Mouse (Mus musculus): ENCODE measurements around the gene Slc20a1.

Gene Slc20a1

DNA sequence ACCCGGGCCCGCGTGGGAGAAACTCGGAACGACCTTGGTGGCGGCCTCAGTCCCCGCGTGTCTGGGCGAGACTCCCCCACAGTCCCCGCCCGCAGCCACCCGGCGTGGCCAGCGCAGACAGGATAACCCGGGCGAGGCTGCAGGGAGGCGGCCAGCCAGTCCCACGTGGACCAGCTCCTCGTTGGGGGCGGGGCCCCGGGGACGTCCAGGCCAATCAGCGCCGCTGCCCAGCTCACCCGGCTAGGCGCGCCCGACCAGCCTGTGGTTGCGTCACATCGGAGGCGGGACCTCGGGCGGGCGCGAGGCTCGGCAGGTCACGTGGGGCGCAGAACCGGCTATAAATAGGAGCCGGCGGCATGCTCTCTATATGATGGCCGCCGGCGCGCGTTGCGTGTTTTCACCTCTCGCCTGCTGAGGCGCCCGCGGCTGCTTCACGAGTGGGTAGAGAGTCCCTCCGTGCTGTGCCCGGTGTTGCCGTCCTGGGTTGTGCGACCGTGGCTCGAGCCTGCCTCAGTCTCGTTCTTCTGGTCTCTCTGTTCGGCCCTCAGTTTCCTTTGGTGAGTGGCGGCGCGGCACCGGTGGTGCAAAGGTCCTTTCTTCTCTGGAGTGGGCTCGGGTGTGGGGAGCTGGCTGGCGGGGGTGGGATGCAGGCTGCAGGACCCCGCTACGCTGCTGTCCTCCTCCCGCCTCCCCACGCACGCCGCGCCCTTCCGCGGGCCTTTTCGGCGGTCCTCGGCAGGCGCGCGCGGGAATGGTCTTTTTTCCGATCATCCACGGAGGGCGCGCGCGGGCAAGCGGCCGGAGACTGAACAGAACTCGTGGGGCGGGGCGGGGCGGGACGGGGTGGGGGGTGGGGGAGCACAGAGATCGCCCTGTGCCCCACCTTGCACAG lies at the start of gene Slc20a1:
TSS of gene Slc20a1 (plus strand) at position 329 of the 892 bp plus-strand sequence.
- in situ Hi-C loops (cut with MboI) = no loop called here

DNA sequence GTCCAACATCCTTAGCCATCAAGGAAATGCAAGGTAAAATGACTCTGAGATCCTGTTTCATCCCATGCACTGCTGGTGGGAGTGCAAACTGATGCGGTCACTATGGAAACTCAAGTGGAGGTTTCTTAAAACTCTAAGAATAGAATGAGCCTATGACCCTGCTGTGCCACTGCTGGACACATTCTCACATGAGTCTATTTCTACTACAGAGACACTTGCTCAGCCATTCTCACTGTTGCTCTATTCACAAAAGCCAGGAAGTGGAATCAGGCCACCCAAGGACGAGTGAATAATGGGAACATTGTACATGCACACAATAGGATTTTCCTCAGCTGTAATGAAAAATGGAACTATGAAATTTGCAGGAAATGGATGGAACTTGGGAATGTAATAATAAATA lies 49.7 kb upstream of the Slc20a1 start:
- in situ Hi-C loops (cut with MboI) = no loop called here

DNA sequence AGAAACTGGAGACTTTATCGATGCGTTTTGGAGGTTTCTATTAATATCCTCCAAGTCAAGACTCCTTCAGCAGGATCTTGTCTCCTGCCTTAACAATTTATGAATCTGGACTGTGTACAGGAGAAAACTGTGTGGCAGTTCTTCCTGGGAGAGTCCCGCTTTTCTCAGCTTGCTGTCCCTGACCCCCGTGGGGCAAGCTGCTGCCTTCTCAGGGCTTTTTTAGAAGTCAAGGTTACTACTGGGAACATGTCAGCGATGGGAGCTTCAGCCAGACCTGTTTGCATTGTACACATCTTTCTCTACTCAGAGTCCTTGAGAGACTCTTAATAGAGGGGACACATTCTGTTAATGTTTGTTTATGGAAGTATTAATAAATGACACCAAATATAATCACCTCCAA lies 48.2 kb upstream of the Slc20a1 start:
- in situ Hi-C loops (cut with MboI) = no loop called here

DNA sequence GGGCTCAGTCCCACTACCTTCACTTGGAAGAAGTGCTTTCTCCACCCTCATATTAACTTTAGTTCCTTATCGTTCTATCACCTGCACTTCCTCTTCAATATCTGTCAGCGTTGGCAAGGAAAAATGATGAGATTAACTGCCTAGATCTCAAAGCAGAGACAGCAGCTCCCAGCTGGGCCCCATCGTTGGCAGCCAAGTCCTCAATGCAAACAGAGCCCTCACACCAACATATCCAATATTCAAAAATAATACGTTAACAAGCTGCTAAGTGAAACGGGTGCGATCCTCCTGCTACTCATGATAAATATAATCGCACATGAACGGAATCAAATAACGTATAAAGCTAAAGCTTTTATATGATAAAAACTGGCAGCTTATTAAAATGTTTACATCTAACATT lies 47.5 kb upstream of the Slc20a1 start:
- in situ Hi-C loops (cut with MboI) = no loop called here

DNA sequence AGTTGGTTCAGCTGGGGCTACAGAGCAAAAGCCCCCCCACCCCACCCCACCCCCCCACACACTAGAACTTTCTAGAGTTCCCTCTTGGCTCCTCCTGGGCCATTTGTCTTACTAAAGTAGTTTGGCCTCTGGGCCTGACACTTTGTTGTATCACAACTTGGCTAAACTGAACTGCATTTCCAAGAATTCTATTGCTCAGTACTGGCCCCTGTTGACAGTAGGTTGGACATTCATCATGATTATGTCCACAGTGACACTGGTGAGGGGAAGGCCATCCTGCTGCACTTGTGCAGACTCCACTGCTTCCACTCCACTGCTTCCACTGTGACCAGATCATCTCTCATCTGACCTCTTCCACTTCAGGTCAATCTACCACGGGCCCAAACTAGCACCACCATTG lies 45.8 kb upstream of the Slc20a1 start:
- in situ Hi-C loops (cut with MboI) = no loop called here

GRCm38 (mm10) chr2:129164815-129165214 lies 33.7 kb upstream of the Slc20a1 start:
- in situ Hi-C loops (cut with MboI) = no loop called here

DNA sequence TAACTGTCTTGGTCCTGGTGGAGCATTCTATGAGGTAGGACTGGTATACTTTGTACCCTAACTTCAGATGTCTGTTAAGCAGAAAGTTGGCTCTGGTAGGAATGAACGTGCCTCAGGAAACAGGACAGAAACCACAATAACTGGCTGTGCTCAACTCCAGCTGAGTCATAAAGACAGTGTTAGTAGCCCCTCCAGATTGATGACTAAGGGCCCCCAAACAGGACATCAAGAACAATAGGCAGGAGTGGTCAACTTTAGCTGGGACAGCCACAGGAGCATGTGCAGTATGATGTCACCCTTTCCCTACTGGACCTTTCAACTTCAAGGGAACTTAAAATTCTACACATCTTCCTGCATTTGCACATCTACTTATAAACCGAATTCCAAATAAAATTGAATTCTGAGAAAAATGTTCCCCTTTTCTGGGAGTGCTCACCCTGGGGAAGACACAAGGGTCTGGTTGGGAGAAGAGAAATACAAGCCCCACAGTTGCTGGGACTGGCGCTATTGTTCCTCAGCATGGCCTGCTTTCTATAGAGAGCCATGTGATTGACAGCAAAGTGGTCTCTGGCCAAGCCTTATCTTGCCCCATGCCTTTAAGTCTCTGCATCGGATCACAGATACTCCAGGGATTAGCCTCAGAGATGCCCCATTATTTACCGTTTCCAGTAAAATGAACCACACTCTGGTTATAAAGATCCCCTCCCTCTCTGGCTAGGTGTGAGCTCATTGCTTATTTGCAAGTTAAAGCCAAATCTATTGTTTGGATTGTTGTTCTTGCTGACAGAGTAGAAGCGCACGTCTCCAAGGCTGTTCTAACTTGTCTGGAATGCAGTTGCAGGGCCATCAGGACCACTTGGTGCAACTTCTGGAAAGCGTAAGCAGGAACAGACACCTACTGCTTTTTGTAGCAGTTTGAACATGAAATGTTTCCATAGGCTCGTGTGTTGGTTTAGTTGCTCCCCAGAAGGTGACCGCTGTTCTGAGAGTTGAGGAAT lies 31.8 kb upstream of the Slc20a1 start:
- in situ Hi-C loops (cut with MboI) = no loop called here

DNA sequence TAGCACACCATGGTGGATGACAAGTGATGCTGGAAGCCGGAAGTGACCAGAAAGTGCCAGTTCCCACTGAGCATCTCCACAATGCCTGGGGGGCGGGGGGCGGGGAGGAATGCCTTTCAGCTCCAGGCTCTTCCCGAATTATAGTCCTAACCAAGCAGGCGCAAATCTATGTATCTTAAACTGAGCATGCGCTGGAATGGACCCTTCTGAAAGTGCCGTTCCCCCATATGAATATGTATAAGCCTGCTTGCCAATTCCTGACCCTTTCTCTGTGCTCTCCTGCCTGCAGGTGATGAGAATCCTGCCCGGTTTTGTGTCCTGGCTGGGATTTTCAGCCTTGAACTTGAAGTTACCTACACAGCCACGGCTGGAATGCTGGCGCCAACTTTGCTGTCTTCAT lies 25.2 kb upstream of the Slc20a1 start:
- in situ Hi-C loops (cut with MboI) = loop anchor here (10.0 kb wide), 1 partner anchor 81 kb away; no protein-coding TSS in a partner anchor

- in situ Hi-C loops (cut with MboI) = loop anchor here (10.0 kb wide), 1 partner anchor 80 kb away; no protein-coding TSS in a partner anchor
These were observed 24.1 kb upstream of the Slc20a1 start for GRCm38 (mm10) chr2:129174474-129174873.

DNA sequence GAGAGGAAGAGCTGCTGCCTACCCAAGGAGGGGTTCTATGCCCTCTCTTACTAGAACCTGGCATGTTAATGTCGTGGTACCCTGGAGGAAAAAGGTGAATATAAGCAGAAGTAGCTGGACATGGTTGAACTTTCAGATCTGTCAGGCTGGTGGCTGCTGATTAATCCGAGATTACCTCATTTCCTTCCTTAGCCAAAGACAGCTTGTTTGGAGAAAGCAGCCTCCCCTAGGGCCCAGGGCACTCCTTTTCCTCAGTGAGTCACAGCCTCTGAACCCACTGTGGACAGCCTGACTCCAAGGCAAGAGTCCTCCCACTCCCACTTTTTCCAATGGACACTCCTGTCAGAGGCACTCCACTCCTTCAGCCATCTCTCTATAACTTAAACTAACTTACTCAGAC lies 22.9 kb upstream of the Slc20a1 start:
- in situ Hi-C loops (cut with MboI) = loop anchor here (10.0 kb wide), 1 partner anchor 79 kb away; no protein-coding TSS in a partner anchor

DNA sequence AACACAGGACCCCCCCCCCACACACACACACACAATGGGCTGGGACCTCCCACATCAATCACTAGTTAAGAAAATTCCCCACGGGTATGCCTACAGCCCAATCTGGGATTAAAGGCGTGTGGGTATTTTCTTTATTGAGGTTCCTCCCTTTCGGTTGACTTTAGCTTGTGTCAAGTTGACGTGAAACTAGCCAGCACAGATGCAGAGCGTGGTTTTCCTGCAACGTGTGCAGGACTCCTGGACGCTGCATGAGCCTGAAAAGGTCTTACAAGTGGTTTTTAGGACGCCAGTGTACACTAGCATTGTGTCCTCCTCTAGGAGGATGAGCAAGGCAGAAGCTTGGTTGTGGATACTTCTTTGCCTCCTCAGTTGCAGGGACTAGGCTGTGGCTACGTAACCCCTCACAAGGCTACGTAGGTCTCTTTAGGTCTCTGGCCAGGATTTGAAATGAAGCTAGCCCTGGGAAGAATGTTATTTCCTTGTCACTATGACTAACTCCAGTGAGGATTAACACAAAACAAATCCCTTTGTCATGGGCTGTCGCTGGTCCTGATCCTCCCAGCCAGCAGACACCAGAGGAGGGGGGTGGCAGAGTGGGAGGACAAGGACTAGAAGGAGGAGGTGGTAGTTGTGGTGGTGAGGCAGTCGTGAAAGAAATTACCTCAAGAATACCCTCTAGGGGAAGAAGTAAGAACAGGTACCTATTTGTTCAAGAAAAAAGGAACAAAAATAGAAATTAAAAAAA lies 21.7 kb upstream of the Slc20a1 start:
- in situ Hi-C loops (cut with MboI) = loop anchor here (10.0 kb wide), 1 partner anchor 78 kb away; no protein-coding TSS in a partner anchor

- in situ Hi-C loops (cut with MboI) = loop anchor here (10.0 kb wide), 1 partner anchor 77 kb away; no protein-coding TSS in a partner anchor
These were observed 20.9 kb upstream of the Slc20a1 start for GRCm38 (mm10) chr2:129177661-129178060.

- in situ Hi-C loops (cut with MboI) = loop anchor here (10.0 kb wide), 1 partner anchor 76 kb away; no protein-coding TSS in a partner anchor
These were observed 20.2 kb upstream of the Slc20a1 start for GRCm38 (mm10) chr2:129178182-129178908.

- in situ Hi-C loops (cut with MboI) = loop anchor here (10.0 kb wide), 1 partner anchor 75 kb away; no protein-coding TSS in a partner anchor
These were observed 18.4 kb upstream of the Slc20a1 start for GRCm38 (mm10) chr2:129179946-129180853.

DNA sequence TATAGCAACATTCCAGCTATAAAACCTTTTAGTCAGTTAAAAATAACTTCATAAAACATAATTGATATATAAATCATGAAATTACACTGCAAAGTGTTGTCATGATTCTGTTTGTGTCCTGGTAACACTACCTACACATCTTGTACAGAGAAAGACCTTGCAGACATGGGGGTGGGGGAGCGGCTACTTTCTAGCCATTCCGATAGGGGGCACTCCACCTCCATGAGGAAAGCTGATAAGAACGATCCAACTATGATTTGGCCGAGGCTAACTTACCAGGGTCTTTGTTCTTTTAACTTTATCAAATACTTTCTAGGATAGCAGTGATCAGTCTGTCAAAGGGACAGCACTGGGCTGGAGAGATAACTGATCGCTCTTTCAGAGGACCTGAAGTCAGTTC lies 17.1 kb upstream of the Slc20a1 start:
- in situ Hi-C loops (cut with MboI) = no loop called here

- in situ Hi-C loops (cut with MboI) = no loop called here
These were observed 16.2 kb upstream of the Slc20a1 start for GRCm38 (mm10) chr2:129182412-129182811.

GRCm38 (mm10) chr2:129183561-129184031 lies 15.0 kb upstream of the Slc20a1 start:
- in situ Hi-C loops (cut with MboI) = no loop called here

DNA sequence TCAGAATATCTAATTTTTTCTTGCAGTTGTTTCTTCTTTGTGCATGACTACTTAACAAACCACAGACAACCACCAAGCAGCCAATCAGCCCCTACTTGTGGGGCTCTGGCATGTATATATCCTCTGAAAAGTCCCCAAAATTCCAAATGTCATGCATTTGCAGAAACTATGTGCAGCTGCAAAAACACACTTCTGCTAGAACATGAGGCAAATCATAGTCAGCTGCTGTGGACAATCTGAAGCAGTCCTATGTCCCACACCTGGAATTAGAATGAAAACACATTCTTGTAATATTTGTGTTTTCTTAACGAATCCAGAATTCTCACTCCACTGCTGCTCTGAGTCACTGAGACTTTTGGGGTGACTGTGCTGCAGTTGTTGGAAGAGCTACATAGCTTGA lies 13.7 kb upstream of the Slc20a1 start:
- in situ Hi-C loops (cut with MboI) = no loop called here

DNA sequence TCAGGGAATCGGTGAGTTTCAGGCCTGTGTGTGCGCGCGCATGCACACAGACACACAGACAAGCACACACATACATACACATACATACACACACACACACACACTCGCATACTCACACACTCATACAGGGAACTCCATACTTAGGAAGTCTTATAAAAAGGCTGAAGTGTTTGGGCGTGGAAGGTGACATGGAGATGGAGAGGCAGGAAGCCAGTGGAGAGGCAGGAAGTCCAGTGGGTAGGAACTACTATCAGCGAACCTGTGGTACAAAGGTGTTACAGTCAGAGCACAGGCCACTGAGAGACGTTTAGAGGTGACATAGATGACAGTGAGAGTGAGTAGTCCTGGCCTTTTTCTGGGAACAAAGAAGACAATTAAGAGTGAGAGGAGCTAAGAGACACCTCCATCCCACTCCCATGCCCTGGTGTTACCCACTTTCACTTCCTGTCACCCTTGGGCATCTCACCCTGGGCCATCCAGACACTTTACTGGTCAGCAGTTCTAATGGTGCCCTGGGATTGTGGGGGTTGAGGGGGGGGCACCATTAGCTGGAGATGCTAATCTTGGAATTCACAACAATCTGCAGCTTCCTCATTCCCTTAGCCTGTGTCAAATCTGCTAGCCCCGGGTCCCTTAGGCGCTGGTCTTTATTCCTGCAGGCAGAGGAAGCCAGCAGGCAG lies 12.8 kb upstream of the Slc20a1 start:
- in situ Hi-C loops (cut with MboI) = no loop called here

Measured in mature B cell (primary cell).